Mouse (Mus musculus) MEL-GATA-1-ER (cell line): ENCODE measurements around the gene Tsacc.
"Not testable (repeated sequence)": the region's sequence is repeated elsewhere in the genome, so short reads cannot be mapped to it uniquely, and the experiment has no call there.

Experiments
- DNase-seq: peaks from one replicate; pipeline ENCODE4 v3.0.0-alpha.2; 2012; ENCODE audit warnings: low read depth; ENCODE audit errors: extremely low read depth

Tsacc gene

GRCm38 (mm10) chr3:88284815-88285564 is 11.8 kb downstream of the Tsacc start:
- DNase-seq: not testable (repeated sequence)

DNA sequence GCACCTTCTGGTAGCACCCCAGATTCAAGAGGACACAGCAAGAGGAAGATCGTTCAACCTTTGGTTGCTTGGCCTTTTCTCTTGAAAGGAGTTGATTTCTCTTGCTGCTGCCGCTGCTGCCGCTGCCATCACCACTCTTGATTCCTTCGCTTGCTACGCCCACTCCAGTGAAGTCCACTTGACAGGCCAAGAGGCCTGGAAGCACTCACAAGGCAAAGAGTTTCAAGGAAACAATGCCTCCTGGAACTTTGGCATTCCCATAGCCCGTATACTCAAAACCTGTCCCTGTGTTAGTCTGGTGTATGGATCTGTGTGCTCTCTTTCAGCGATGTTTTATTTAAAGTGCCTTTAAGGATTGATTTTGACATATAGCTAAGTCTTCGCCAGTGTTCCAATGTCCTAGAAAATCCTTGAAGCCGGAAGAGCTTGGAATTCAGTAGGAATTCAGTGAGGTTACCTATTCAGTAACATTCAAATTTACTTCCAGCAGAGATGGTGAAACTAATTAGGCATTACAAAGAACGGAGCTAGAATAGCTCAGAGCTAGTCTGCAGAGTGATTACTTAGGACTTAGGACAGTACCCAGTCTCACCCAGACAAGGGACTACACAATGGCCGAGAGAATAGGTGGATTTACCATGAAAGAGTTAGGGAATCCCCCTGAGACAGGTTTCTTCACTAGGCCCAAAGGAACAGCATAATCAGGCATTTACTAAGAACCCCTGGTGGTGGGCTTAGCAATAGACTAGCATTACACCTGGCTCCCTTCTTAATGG is 15.5 kb downstream of the Tsacc start:
- not testable (repeated sequence) for DNase-seq

DNA sequence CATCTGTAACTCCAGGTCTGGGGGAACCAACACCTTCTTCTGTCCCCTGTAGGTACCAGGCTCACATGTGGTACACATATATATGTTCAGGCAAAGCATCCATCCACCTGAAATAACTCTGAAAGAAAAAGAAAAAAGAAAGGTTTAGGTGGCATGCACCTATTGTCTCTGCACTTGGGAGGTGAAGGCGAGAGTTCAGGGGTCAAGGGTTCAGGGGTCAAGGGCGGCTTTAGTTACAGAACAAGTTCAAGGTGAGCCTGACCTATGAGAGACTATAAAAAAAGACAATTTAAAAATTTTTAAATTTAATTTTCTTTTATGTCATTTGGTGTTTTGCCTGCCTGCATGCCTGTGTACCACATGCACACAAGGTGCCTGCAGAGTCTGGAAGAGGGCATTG is 16.8 kb downstream of the Tsacc start:
- DNase-seq: no peak

- no peak for DNase-seq
Measured at GRCm38 (mm10) chr3:88276529-88277143, 20.2 kb downstream of the Tsacc start.

- no peak for DNase-seq
Measured at GRCm38 (mm10) chr3:88276121-88276520, 20.7 kb downstream of the Tsacc start.

DNA sequence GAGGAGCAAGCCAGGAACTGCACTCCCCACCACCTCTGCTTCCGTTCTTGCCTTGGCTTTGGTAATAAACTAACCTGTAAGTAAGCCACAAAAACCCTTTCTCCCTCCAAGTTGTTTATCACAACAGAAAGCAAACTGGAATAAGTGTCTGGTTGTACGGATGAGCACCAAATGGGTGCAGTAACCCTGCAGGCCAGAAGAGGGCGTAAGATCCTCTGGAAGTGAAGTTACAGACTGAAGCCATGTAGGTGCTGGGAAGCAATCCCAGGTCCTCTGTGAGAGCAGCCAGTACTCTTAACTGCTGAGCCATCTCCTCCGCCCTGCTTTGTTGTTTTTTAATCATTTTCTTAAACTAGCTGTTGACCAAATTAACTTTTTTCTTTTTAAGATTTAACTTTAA is 22.8 kb downstream of the Tsacc start:
- no peak for DNase-seq

DNA sequence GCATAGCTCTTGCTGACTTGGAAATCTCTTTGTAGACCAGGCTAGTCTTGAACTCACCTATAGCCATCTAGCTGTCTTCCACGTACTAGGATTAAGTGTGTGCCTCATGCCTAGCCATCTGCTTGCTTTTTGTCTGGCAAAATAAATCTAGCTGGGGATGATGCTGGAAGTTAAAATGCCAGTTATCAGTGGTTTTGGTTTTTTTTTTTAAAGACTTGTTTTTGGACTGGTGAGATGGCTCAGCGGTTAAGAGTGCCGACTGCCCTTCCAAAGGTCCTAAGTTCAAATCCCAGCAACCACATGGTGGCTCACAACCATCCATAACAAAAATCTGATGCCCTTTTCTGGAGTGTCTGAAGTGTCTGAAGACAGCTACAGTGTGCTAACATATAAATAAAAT is 24.9 kb downstream of the Tsacc start:
- no peak for DNase-seq

DNA sequence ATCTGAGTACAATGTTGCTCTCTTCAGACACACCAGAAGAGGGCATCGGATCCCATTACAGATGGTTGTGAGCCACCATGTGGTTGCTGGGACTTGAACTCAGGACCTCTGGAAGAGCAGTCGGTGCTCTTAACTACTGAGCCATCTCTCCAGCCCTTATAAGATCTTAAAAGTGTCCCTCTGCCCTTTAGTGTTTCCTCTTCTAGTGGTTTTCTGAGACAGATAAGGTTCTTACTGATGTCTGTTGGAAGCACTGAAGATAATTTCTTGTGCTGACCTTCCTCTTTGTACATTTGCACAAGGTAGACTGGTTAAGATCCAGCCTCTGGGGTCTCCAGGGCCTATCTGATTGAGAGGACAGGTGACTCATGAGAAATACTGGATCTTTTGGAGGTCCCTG is 25.5 kb downstream of the Tsacc start:
- DNase-seq: not testable (repeated sequence)

- DNase-seq: no peak
Measured at GRCm38 (mm10) chr3:88268991-88269390, 27.8 kb downstream of the Tsacc start.

DNA sequence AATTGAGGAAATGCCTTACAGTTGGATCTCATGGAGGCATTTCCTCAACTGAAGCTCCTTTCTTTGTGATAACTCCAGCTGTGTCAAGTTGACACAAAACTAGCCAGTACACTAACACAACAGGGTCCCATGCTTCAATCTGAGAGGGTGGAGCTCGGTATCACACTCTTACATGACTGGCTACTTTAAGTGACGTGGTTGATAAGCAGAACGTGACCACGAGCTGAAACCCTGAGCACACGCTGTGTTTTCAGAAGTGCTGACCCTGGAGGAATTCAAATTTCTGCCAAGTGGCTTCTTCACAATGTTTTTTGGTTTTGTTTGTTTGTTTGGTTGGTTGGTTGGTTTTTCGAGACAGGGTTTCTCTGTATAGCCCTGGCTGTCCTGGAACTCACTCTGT is 28.8 kb downstream of the Tsacc start:
- peak; percentile 13 for DNase-seq

- DNase-seq: no peak
Measured at GRCm38 (mm10) chr3:88262346-88262745, 34.5 kb downstream of the Tsacc start.

DNA sequence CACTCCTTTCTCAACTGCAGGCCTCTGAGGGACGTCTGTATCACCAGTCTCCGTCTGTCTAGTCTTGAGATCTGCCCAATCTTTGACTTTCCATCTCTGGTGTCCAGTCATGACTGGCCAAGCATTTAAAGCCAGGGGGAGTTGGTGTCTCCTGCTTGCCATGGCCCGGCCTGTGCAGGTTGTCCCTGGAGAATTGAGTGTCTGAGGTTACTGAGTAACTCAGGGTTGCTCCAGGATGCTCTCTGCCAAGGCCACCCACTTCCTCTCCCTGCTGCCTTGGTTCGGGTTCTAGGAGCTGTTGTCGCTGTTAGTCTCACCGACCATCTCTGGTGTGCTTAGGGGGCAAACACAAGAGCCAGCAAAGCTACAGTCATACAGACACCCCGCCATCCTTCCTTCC is 40.4 kb downstream of the Tsacc start:
- DNase-seq: no peak

DNA sequence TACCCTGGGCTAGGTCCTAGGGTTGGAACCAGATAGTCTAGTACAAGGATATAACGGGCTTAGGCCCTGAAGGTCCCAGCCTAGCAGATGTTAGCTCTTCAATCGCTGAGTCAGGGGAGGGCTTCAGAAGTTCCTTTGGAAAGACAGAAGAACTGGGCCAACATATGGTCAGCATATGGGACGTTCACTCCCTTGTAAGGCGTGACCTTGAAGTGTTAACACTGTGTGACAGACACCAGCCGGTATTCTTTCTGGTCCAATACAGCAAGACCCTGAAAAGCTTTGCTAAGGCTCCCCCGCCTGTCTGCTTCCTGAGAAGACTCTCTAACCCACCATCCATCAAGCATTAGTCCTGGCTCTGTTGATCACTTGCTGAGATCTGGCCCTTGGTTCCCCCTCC is 40.8 kb downstream of the Tsacc start:
- DNase-seq: no peak

GRCm38 (mm10) chr3:88254268-88254926 is 42.4 kb downstream of the Tsacc start, which contains the start of gene Rhbg:
Gene Rhbg, minus strand, starts transcription at chr3:88254709.
- DNase-seq: no peak

DNA sequence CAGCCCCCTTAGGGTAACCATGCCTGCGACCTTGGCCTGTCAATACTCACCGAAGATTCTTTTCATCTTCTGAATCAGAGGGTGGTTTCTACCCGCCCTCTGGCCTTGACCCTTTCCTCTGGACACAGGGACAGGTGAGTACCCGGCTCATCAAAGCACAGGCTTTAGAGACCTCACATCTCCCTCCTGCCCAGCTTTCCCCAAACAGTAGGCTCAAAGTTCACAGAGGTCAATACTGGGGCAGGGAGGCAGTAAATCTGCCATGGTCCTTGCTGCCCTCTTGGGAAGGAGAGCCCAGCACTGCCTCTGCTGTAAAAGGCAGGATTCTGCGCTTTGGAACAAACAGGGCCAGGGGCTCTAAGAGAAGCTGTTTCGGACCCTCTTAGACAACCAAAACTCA is 44.1 kb downstream of the Tsacc start:
- DNase-seq: no peak

- DNase-seq: no peak
Measured at GRCm38 (mm10) chr3:88248406-88248805, 48.4 kb downstream of the Tsacc start.

DNA sequence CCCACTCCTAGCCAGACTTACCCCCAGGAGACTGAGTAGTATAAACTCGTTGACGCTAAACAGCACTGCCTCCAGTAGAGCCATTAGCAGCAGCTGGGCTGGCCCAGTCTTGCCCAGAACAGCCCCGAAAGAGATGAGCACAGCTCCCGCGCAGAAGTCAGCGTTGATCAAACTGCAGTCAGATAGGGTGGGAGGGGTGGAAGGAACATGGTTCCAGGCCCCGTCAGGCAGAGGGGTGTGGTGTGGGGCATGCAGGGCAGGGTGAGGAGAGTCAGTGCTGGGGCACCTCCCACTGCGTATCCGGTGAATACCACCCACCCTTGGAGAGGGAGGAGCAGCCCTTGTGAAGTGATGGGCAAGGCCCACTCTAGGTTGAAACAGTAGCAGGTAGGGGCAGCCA is 49.1 kb downstream of the Tsacc start:
- DNase-seq: no peak

GRCm38 (mm10) chr3:88245811-88246210 is 51.0 kb downstream of the Tsacc start:
- peak; percentile 61 for DNase-seq

DNA sequence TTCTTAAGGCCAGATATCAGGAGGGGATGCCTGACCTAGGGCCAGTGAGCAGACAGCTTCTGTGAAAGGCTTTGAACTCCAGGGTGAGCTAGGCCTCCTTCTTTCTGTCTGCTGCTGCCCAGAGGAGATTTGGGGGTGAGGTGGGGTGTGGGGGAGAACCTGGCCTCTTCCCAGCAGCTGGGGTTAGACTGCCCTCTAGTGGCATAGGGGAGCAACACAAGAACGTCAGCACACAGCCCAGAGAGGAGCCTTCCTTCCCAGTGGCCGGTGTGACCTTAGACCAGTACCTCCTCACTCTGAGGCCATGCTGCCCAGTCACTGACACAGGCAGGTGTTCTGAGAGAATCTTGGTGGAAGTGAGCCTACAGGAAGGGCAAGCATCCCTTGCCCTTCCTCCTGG is 52.7 kb downstream of the Tsacc start:
- peak; percentile 23 for DNase-seq

- peak; percentile 39 for DNase-seq
Measured at GRCm38 (mm10) chr3:88242531-88242930, 54.3 kb downstream of the Tsacc start.

DNA sequence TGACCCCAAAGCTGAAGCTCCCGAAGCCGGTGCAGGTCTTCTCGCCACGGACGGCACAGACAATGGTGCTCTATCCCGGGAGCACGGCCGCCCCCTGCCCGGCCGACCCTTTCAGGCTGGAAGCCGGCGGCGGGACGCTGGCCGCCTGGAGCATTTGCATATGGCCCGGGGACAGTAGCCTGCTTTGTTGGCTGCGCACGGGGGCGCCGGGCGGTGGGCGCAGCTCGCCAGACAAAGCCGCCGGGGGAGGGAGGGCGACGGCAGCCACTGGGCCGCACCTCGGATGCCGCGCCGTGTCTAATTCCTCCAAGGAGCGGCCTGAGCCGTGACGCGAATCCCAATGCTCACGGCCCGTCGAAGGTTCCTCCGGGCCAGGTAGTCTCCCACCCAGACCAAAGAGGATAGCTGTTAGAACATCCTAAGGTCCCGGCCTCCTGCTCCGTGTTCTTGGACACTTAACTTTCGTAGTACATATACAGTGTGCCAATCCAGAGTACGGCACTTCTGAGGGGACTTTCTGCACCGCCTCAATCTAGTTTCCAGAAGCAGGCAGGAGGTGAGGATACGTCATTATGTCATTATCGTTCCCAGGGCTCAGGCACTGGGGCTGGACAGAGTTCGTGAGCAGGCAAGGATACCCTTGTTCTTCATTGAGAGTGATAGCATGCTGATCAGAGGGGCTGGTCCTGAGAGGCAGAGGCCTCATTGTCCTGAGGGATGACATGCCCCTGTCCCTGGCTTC is 55.6 kb downstream of the Tsacc start:
- no peak for DNase-seq
